Mouse (Mus musculus) heart, embryonic 12.5 days (tissue): ENCODE measurements around the gene Ddah1. TPM values are rescaled to one million over a fixed set of nuclear protein-coding genes. Genes with fewer than 3 reads are reported as not detected.

Experiments used
- ATAC-seq: fragments of 200-750 bp; cut with Nextera tagmentation; 2 replicates; pipeline ENCODE4 v1.8.0; 2017; ENCODE audit warnings: moderate TSS enrichment, moderate library complexity; ENCODE audit not compliant: insufficient number of reproducible peaks, low FRiP score
- H3K27ac ChIP-seq: fragments of 300-500 bp; sonication (generic); 2 replicates; pipeline ENCODE4 v1.5.1; 2016; ENCODE audit warnings: mild to moderate bottlenecking, moderate library complexity; ENCODE audit not compliant: poor library complexity, severe bottlenecking
- H3K27me3 ChIP-seq: fragments of 300-500 bp; sonication (generic); replicated peaks from 2 replicates; pipeline ENCODE4 v1.6.1; 2016; ENCODE audit warnings: mild to moderate bottlenecking, moderate library complexity
- H3K36me3 ChIP-seq: fragments of 300-500 bp; sonication (generic); 2 replicates; pipeline ENCODE4 v1.6.1; 2016; ENCODE audit warnings: mild to moderate bottlenecking, moderate library complexity
- H3K4me1 ChIP-seq: fragments of 300-500 bp; sonication (generic); replicated peaks from 2 replicates; pipeline ENCODE4 v1.6.1; 2016; ENCODE audit warnings: mild to moderate bottlenecking
- H3K4me2 ChIP-seq: fragments of 300-500 bp; sonication (generic); 2 replicates; pipeline ENCODE4 v1.6.1; 2016; ENCODE audit warnings: mild to moderate bottlenecking, moderate library complexity
- H3K4me3 ChIP-seq: fragments of 300-500 bp; sonication (generic); 2 replicates; pipeline ENCODE4 v1.5.1; 2016; ENCODE audit warnings: mild to moderate bottlenecking
- H3K9ac ChIP-seq: fragments of 300-500 bp; sonication (generic); 2 replicates; pipeline ENCODE4 v1.6.1; 2016; ENCODE audit warnings: mild to moderate bottlenecking, moderate library complexity
- H3K9me3 ChIP-seq: fragments of 300-500 bp; sonication (generic); replicated peaks from 2 replicates; pipeline ENCODE4 v1.6.1; 2016; ENCODE audit warnings: mild to moderate bottlenecking, moderate library complexity
- WGBS: fragments of 180-500 bp; shearing (Covaris S2); methylation state at CpG from one replicate; pipeline ENCODE4 v1.1.7; 2016; 5-methylcytosine and 5-hydroxymethylcytosine counted together
- polyA plus RNA-seq: library from polyadenylated mRNA; unstranded; fragments of >200 nt; fragmentation: Nextera tagmentation; extraction: Ambion mirVana; gene quantifications from 2 replicates; pipeline ENCODE4 v1.2.1, GENCODE M21; 2016

The Ddah1 gene
- polyA plus RNA-seq, 1 experiment from 2014 or later: 36.7 TPM

DNA sequence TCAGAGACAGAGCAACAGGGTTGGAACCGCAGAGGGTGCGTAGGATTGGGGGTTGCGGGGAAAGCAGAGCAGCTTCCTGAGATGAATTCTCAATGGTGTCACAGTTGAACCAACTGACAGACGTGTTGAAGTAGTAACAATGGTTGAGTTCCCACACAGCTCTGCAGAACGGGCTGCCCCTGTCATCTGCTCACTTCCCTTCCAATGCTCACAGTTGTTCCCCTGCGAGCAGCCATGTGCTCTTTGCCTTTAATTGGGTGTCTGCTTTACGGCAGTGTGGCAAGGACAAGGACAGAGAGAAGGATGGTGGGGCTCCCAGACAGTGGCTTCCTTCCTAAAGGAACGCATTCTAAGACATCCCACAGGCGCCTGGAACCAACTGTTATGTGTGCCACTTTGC is 15.4 kb upstream of the Ddah1 start:
- Histone ChIP-seq H3K36me3 (no peaks in the 10 kb centered on the region), H3K4me2 (peak overlapping the region; percentile 19; the same call in 1 of the 2 replicates), H3K4me3 (no peak overlapping the region), H3K27ac (no peak overlapping the region), H3K27me3 (no peaks in the 10 kb centered on the region), H3K4me1 (peaks cover 14% of the 10 kb centered on the region), H3K9ac (0 out of 2 replicates have a peak overlapping the region, but pooled peaks have one; percentile 25), H3K9me3 (no peaks in the 10 kb centered on the region)
- 43% methylated on average over 9 of the region's 9 CpGs for whole genome bisulfite sequencing
- ATAC-seq: no peak

- Histone ChIP-seq H3K27me3 (no peaks in the 10 kb centered on the region), H3K27ac (no peak overlapping the region), H3K36me3 (no peaks in the 10 kb centered on the region), H3K4me3 (no peak overlapping the region), H3K4me1 (peaks cover 14% of the 10 kb centered on the region), H3K4me2 (no peak overlapping the region; the same call in 1 of the 2 replicates), H3K9ac (no peak overlapping the region), H3K9me3 (no peaks in the 10 kb centered on the region)
- no peak for ATAC-seq
- WGBS: 85% methylated on average over 9 of the region's 9 CpGs
Measured at GRCm38 (mm10) chr3:145743476-145744027, 14.9 kb upstream of the Ddah1 start.

DNA sequence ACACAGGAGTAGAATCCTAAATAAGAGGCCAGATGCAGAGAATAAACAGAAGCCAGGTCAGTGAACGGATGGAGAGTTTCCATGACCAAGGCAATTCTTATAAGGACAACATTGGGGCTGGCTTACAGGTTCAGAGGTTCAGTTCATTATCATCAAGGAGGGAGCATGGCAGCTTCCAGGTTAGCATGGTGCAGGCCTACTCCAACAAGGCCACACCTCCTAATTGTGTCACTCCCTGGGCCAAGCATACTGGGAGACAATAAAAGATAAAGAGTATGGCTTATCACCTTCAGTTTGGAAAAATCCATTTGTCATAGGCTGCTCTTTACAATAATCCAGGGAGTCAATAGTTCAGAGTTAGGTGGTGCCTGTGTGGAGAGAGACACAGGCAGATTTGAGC is 9.8 kb upstream of the Ddah1 start:
- Histone ChIP-seq H3K9me3 (no peaks in the 10 kb centered on the region), H3K4me2 (no peak overlapping the region), H3K27ac (no peak overlapping the region), H3K4me1 (no peaks in the 10 kb centered on the region), H3K36me3 (no peaks in the 10 kb centered on the region), H3K27me3 (no peaks in the 10 kb centered on the region), H3K9ac (no peak overlapping the region), H3K4me3 (no peak overlapping the region)
- 59% methylated on average over 1 of the region's 1 CpGs for WGBS
- no peak for ATAC-seq

DNA sequence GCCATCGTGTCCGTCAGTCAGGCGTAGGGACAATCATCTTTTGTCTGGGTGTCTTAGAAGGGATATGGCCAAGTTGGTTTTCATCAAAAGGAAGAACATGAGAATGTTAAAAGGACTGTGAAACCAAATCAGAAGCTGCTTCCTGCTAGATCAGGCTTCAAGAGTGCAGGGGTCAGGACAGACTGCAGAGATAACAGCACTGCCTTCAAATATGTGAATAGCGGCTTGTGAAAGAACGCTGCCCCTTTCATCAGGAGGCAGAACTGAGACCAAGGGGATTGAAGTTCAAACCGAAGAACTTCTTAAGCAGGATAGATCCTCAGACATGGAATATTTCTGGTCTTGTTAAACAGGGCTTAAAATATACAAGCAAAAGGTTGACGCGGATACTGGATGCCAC is 2.0 kb upstream of the Ddah1 start:
- no peak overlapping the region for H3K27ac ChIP-seq
- no peak overlapping the region for H3K9ac ChIP-seq
- no peaks in the 10 kb centered on the region for H3K36me3 ChIP-seq
- H3K4me2 ChIP-seq: no peak overlapping the region
- 55% methylated on average over 8 of the region's 8 CpGs for WGBS
- no peak overlapping the region for H3K4me3 ChIP-seq
- no peak for ATAC-seq
- peaks cover 6% of the 10 kb centered on the region; the same call in 1 of the 2 replicates for H3K27me3 ChIP-seq
- no peaks in the 10 kb centered on the region for H3K9me3 ChIP-seq
- H3K4me1 ChIP-seq: peaks cover 25% of the 10 kb centered on the region

GRCm38 (mm10) chr3:145757177-145757576 is 1.3 kb upstream of the Ddah1 start:
- Histone ChIP-seq H3K27me3 (peaks cover 6% of the 10 kb centered on the region; the same call in 1 of the 2 replicates), H3K9ac (no peak overlapping the region), H3K4me3 (no peak overlapping the region), H3K27ac (no peak overlapping the region), H3K4me1 (peaks cover 32% of the 10 kb centered on the region), H3K4me2 (no peak overlapping the region), H3K36me3 (no peaks in the 10 kb centered on the region), H3K9me3 (no peaks in the 10 kb centered on the region)
- WGBS: 44% methylated on average over 8 of the region's 8 CpGs
- ATAC-seq: no peak

- Histone ChIP-seq H3K4me3 (no peak overlapping the region), H3K4me2 (peak overlapping the region; percentile 97), H3K27ac (no peak overlapping the region), H3K4me1 (peaks cover 32% of the 10 kb centered on the region), H3K9ac (no peak overlapping the region; the same call in 1 of the 2 replicates), H3K36me3 (no peaks in the 10 kb centered on the region), H3K9me3 (no peaks in the 10 kb centered on the region), H3K27me3 (peaks cover 6% of the 10 kb centered on the region; the same call in 1 of the 2 replicates)
- no peak for ATAC-seq
- WGBS: 23% methylated on average over 4 of the region's 4 CpGs
Measured at GRCm38 (mm10) chr3:145757844-145758243, 631 bp upstream of the Ddah1 start.

- H3K27me3 ChIP-seq: peaks cover 6% of the 10 kb centered on the region; the same call in 1 of the 2 replicates
- H3K4me2 ChIP-seq: peak overlapping the region; percentile 97
- peak overlapping the region; percentile 87 for H3K9ac ChIP-seq
- no peaks in the 10 kb centered on the region for H3K9me3 ChIP-seq
- peak overlapping the region; percentile 63 for H3K4me3 ChIP-seq
- H3K4me1 ChIP-seq: peaks cover 30% of the 10 kb centered on the region
- no peaks in the 10 kb centered on the region for H3K36me3 ChIP-seq
- 18% methylated on average over 14 of the region's 14 CpGs for WGBS
- no peak for ATAC-seq
- peak overlapping the region; percentile 14; the same call in 1 of the 2 replicates for H3K27ac ChIP-seq
Measured at GRCm38 (mm10) chr3:145759379-145760209, 1.1 kb downstream of the Ddah1 start.

- ATAC-seq: no peak
- Histone ChIP-seq H3K36me3 (no peaks in the 10 kb centered on the region), H3K4me1 (peaks cover 30% of the 10 kb centered on the region), H3K4me3 (no peak overlapping the region), H3K4me2 (no peak overlapping the region), H3K9me3 (no peaks in the 10 kb centered on the region), H3K27me3 (peaks cover 6% of the 10 kb centered on the region; the same call in 1 of the 2 replicates), H3K9ac (no peak overlapping the region), H3K27ac (no peak overlapping the region)
- 90% methylated on average over 3 of the region's 3 CpGs for WGBS
Measured at GRCm38 (mm10) chr3:145760547-145760946, 2.1 kb downstream of the Ddah1 start.

- Histone ChIP-seq H3K4me2 (no peak overlapping the region), H3K9me3 (no peaks in the 10 kb centered on the region), H3K4me1 (peaks cover 30% of the 10 kb centered on the region), H3K27ac (no peak overlapping the region), H3K4me3 (no peak overlapping the region), H3K36me3 (no peaks in the 10 kb centered on the region), H3K27me3 (peaks cover 6% of the 10 kb centered on the region; the same call in 1 of the 2 replicates), H3K9ac (no peak overlapping the region)
- WGBS: 77% methylated on average over 3 of the region's 3 CpGs
- ATAC-seq: no peak
Measured at GRCm38 (mm10) chr3:145761501-145762170, 3.2 kb downstream of the Ddah1 start.

DNA sequence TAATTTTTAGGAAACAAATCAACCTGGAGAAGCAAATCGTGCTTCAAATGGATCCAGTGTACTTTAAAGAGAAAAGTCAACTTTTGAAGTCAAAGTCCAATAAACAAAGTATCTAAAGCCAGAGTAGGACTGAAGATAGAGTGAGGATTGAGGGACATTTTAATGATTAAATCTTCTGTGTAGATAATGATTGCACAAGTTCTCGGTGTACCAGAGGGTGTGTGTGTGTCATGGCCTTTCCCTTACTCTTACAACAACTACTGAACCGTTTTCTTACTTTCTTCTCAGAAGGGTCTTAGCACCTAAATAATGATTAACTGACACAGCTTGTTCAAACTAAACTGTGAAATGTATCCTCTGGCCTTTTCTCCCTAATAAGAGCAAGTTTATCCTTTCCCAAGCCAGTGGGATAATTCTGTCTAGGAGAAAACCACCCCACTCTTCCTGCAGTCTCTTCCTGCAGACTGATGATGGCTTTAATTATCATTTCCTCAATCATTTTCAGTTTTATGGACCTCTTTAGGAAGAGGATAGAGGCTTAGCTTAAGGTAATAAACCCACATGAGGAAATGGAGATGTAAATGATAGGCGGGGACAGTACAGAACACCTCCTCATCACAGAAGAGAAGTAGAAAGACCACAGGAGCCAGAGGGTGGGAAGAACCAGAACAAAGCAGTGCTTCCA is 4.6 kb downstream of the Ddah1 start:
- peaks cover 18% of the 10 kb centered on the region for H3K4me1 ChIP-seq
- 83% methylated on average over 4 of the region's 4 CpGs for WGBS
- H3K4me3 ChIP-seq: no peak overlapping the region

DNA sequence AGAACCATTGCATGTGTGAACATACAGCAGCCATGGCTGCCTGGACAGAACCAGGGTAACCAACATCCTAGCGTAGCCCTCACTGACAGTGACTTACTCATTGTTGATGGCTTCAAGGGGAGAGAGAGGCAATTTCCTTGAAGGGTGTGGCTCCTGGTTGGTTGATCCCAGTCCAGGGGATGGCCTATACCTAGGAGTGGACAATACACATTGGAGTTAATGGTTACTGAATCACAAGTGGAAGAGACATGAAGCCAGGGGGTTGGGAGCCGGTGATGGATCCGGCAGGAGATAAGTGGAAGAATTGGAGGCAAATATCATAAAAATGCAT is 5.1 kb downstream of the Ddah1 start:
- Histone ChIP-seq H3K27me3 (no peaks in the 10 kb centered on the region), H3K9ac (no peak overlapping the region), H3K4me1 (peaks cover 14% of the 10 kb centered on the region), H3K9me3 (no peaks in the 10 kb centered on the region), H3K4me3 (no peak overlapping the region), H3K27ac (no peak overlapping the region), H3K36me3 (no peaks in the 10 kb centered on the region), H3K4me2 (no peak overlapping the region)
- no peak for ATAC-seq
- WGBS: 91% methylated on average over 3 of the region's 3 CpGs

More for the DNA sequence above, 4.6 kb downstream of the Ddah1 start:
- ATAC-seq: no peak
- Histone ChIP-seq H3K27me3 (0 out of 2 replicates have a peak, but pooled peaks cover under 1% of the 10 kb centered on the region), H3K4me2 (no peak overlapping the region), H3K36me3 (no peaks in the 10 kb centered on the region), H3K27ac (no peak overlapping the region), H3K9ac (no peak overlapping the region), H3K9me3 (no peaks in the 10 kb centered on the region)
